Mouse (Mus musculus) hindbrain, embryonic 16.5 days (tissue): Measurements from ENCODE around the gene Gse1. TPM values are rescaled to one million over a fixed set of nuclear protein-coding genes. Genes with fewer than 3 reads are reported as not detected.

Source experiments
- ATAC-seq: fragments of 200-750 bp; cut with Nextera tagmentation; 2 replicates; pipeline ENCODE4 v1.8.0; 2017; ENCODE audit warnings: moderate TSS enrichment, moderate library complexity
- H3K27ac ChIP-seq: fragments of 300-500 bp; sonication (generic); 2 replicates; pipeline ENCODE4 v1.5.1; 2014; ENCODE audit warnings: low read depth, mild to moderate bottlenecking, control low read depth, low read length, moderate library complexity
- H3K27me3 ChIP-seq: fragments of 300-500 bp; sonication (generic); replicated peaks from 2 replicates; pipeline ENCODE4 v1.6.1; 2014; ENCODE audit warnings: low read length; ENCODE audit not compliant: control insufficient read depth, insufficient read depth
- H3K36me3 ChIP-seq: fragments of 300-500 bp; sonication (generic); 2 replicates; pipeline ENCODE4 v1.6.1; 2014; ENCODE audit warnings: mild to moderate bottlenecking, low read length, moderate library complexity, mixed read lengths; ENCODE audit not compliant: control insufficient read depth, insufficient read depth
- H3K4me1 ChIP-seq: fragments of 300-500 bp; sonication (generic); 2 replicates; pipeline ENCODE4 v1.6.1; 2014; ENCODE audit warnings: low read depth, low read length; ENCODE audit not compliant: control insufficient read depth, insufficient read depth
- H3K4me2 ChIP-seq: fragments of 300-500 bp; sonication (generic); 2 replicates; pipeline ENCODE4 v1.6.1; 2014; ENCODE audit warnings: mild to moderate bottlenecking, low read length, control low read depth, moderate library complexity
- H3K4me3 ChIP-seq: fragments of 300-500 bp; sonication (generic); 2 replicates; pipeline ENCODE4 v1.5.1; 2014; ENCODE audit warnings: mild to moderate bottlenecking, low read length, control low read depth, moderate library complexity
- H3K9ac ChIP-seq: fragments of 300-500 bp; sonication (generic); 2 replicates; pipeline ENCODE4 v1.6.1; 2014; ENCODE audit warnings: low read depth, mild to moderate bottlenecking, control low read depth, low read length, moderate library complexity
- H3K9me3 ChIP-seq: fragments of 300-500 bp; sonication (generic); 2 replicates; pipeline ENCODE4 v1.6.1; 2014; ENCODE audit warnings: mild to moderate bottlenecking, low read length, moderate library complexity; ENCODE audit not compliant: control insufficient read depth
- WGBS: fragments of 180-500 bp; shearing (Covaris S2); extraction: QIAGEN DNeasy Blood & Tissue Kit; methylation state at CpG from one replicate; pipeline ENCODE4 v1.1.7; 2014; 5-methylcytosine and 5-hydroxymethylcytosine counted together
- polyA plus RNA-seq: library from polyadenylated mRNA; unstranded; fragments of >200 nt; fragmentation: Nextera tagmentation; extraction: Ambion mirVana; gene quantifications from 2 replicates; pipeline ENCODE4 v1.2.1, GENCODE M21; 2015

The Gse1 gene
- polyA plus RNA-seq, 1 experiment from 2014 or later, result 10.7 TPM

- Histone ChIP-seq H3K9me3 (no peaks in the 10 kb centered on the region), H3K27me3 (no peaks in the 10 kb centered on the region), H3K4me3 (no peak overlapping the region), H3K4me1 (peaks cover 87% of the 10 kb centered on the region), H3K27ac (no peak overlapping the region), H3K36me3 (no peaks in the 10 kb centered on the region), H3K9ac (no peak overlapping the region; the same call in 1 of the 2 replicates), H3K4me2 (no peak overlapping the region; the same call in 1 of the 2 replicates)
- 4% methylated on average over 4 of the region's 6 CpGs for WGBS
- ATAC-seq, result no peak
These were observed 281.8 kb downstream of the Gse1 start for GRCm38 (mm10) chr8:120510035-120510416.

- Histone ChIP-seq H3K36me3 (no peaks in the 10 kb centered on the region), H3K27ac (no peak overlapping the region), H3K9ac (peak overlapping the region; percentile 17; the same call in 1 of the 2 replicates), H3K27me3 (no peaks in the 10 kb centered on the region), H3K4me3 (no peak overlapping the region), H3K4me2 (no peak overlapping the region), H3K9me3 (no peaks in the 10 kb centered on the region), H3K4me1 (peaks cover 78% of the 10 kb centered on the region)
- 35% methylated on average over 5 of the region's 5 CpGs for WGBS
- ATAC-seq, result no peak
These were observed 282.7 kb downstream of the Gse1 start for GRCm38 (mm10) chr8:120510863-120511457.

GRCm38 (mm10) chr8:120511737-120512136 lies 283.5 kb downstream of the Gse1 start:
- 26% methylated on average over 8 of the region's 8 CpGs for WGBS
- Histone ChIP-seq H3K4me1 (peaks cover 78% of the 10 kb centered on the region), H3K4me2 (peak overlapping the region; percentile 17; the same call in 1 of the 2 replicates), H3K27ac (peak overlapping the region; percentile 64), H3K4me3 (no peak overlapping the region), H3K36me3 (no peaks in the 10 kb centered on the region), H3K9me3 (no peaks in the 10 kb centered on the region), H3K9ac (peak overlapping the region; percentile 22), H3K27me3 (no peaks in the 10 kb centered on the region)
- no peak for ATAC-seq

- H3K9me3 ChIP-seq, result no peaks in the 10 kb centered on the region
- H3K4me2 ChIP-seq, result peak overlapping the region; percentile 17; the same call in 1 of the 2 replicates
- H3K27me3 ChIP-seq, result no peaks in the 10 kb centered on the region
- peak overlapping the region; percentile 22 for H3K9ac ChIP-seq
- peak overlapping the region; percentile 64 for H3K27ac ChIP-seq
- no peak overlapping the region for H3K4me3 ChIP-seq
- H3K36me3 ChIP-seq, result no peaks in the 10 kb centered on the region
- WGBS, result 20% methylated on average over 11 of the region's 11 CpGs
- no peak for ATAC-seq
- H3K4me1 ChIP-seq, result peaks cover 81% of the 10 kb centered on the region
These were observed 284.1 kb downstream of the Gse1 start for GRCm38 (mm10) chr8:120512326-120512725.

- peak overlapping the region; percentile 74; the same call in 1 of the 2 replicates for H3K27ac ChIP-seq
- no peaks in the 10 kb centered on the region for H3K9me3 ChIP-seq
- H3K9ac ChIP-seq, result no peak overlapping the region
- no peaks in the 10 kb centered on the region for H3K36me3 ChIP-seq
- H3K27me3 ChIP-seq, result no peaks in the 10 kb centered on the region
- peaks cover 84% of the 10 kb centered on the region for H3K4me1 ChIP-seq
- H3K4me3 ChIP-seq, result no peak overlapping the region
- H3K4me2 ChIP-seq, result no peak overlapping the region
- 36% methylated on average over 6 of the region's 6 CpGs for WGBS
- ATAC-seq, result no peak
These were observed 284.9 kb downstream of the Gse1 start for GRCm38 (mm10) chr8:120513145-120513544.

GRCm38 (mm10) chr8:120513638-120514461 lies 285.6 kb downstream of the Gse1 start:
- WGBS, result 14% methylated on average over 24 of the region's 26 CpGs
- Histone ChIP-seq H3K9me3 (no peaks in the 10 kb centered on the region), H3K4me2 (peak overlapping the region; percentile 18; the same call in 1 of the 2 replicates), H3K4me3 (no peak overlapping the region), H3K9ac (peak overlapping the region; percentile 54), H3K27ac (peak overlapping the region; percentile 74), H3K4me1 (peaks cover 83% of the 10 kb centered on the region), H3K27me3 (no peaks in the 10 kb centered on the region), H3K36me3 (no peaks in the 10 kb centered on the region)
- peak; percentile 67 for ATAC-seq

GRCm38 (mm10) chr8:120515214-120515613 lies 287.0 kb downstream of the Gse1 start:
- 92% methylated on average over 2 of the region's 2 CpGs for WGBS
- H3K36me3 ChIP-seq, result no peaks in the 10 kb centered on the region
- no peak for ATAC-seq

GRCm38 (mm10) chr8:120515650-120516049 lies 287.4 kb downstream of the Gse1 start:
- Histone ChIP-seq H3K27ac (no peak overlapping the region), H3K36me3 (no peaks in the 10 kb centered on the region), H3K9ac (no peak overlapping the region), H3K9me3 (no peaks in the 10 kb centered on the region), H3K4me2 (no peak overlapping the region), H3K27me3 (no peaks in the 10 kb centered on the region), H3K4me1 (peaks cover 85% of the 10 kb centered on the region), H3K4me3 (no peak overlapping the region)
- 86% methylated on average over 6 of the region's 6 CpGs for WGBS
- no peak for ATAC-seq

More at GRCm38 (mm10) chr8:120515214-120515613, 287.0 kb downstream of the Gse1 start:
- no peaks in the 10 kb centered on the region for H3K9me3 ChIP-seq
- no peaks in the 10 kb centered on the region for H3K27me3 ChIP-seq
- H3K4me3 ChIP-seq, result no peak overlapping the region
- no peak overlapping the region for H3K9ac ChIP-seq
- H3K4me1 ChIP-seq, result peaks cover 84% of the 10 kb centered on the region
- H3K4me2 ChIP-seq, result no peak overlapping the region
- no peak overlapping the region for H3K27ac ChIP-seq

- Histone ChIP-seq H3K4me2 (peak overlapping the region; percentile 29; the same call in 1 of the 2 replicates), H3K9me3 (no peaks in the 10 kb centered on the region), H3K4me3 (no peak overlapping the region)
These were observed 288.0 kb downstream of the Gse1 start for GRCm38 (mm10) chr8:120516182-120516755.

More at GRCm38 (mm10) chr8:120516182-120516755, 288.0 kb downstream of the Gse1 start:
- Histone ChIP-seq H3K9ac (no peak overlapping the region), H3K27me3 (no peaks in the 10 kb centered on the region), H3K4me1 (peaks cover 85% of the 10 kb centered on the region), H3K36me3 (no peaks in the 10 kb centered on the region), H3K27ac (peak overlapping the region; percentile 17; the same call in 1 of the 2 replicates)
- ATAC-seq, result no peak
- WGBS, result 20% methylated on average over 12 of the region's 12 CpGs
